ENCODE assay signal across 23 mouse cellular contexts in the genomic region with DNA sequence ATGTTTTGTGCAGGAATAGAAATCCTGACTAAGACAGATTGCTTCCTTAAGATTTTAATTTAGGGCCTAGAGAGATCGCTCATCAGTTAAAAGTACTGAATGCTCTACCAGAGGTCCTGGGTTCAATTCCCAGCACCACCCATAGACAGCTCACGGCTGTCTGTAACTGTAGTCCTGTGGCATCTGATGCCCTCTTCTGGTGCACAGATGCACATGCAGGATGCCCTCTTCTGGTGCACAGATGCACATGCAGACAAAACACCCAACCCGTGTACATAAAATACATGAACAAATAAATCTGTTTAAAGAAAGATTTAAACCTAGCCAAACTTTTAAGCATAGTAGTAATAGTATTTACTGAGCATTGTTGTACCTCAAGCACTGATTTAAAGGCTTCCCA.
DNase-seq lines count a peak whose midpoint lies in the region; ATAC-seq and TF ChIP-seq lines count a peak whose summit lies in the region.
"Had no signal": no experiment of that assay in that cellular context is flagged by ENCODE, and none has a peak within 500 bp of the region (broad histone marks: within the 10 kb centered on the region; RNA-seq: fewer than 3 reads in every experiment).

No protein-coding gene starts in this region.

- H3K4me3 ChIP-seq in kidney, postnatal 0 days (replicated peaks; ENCODE audit: low read depth, low read length) = no peak overlapping the region
- H3K4me3 ChIP-seq in lung, embryonic 14.5 days (ENCODE audit: low read depth, low read length) = no peak overlapping the region
- no peak overlapping the region for H3K4me3 ChIP-seq in small intestine, adult 2 months (ENCODE audit: low read depth, low read length)
- H3K4me3 ChIP-seq: embryonic facial prominence, embryonic 10.5 days; forebrain, embryonic 10.5 days; hindbrain, embryonic 13.5 days; limb, embryonic 10.5 days; liver, embryonic 13.5 days had no signal

- H3K9ac ChIP-seq in kidney, postnatal 0 days (ENCODE audit: low read depth, low read length) = no peak overlapping the region
- no peak overlapping the region for H3K9ac ChIP-seq in lung, embryonic 14.5 days
- H3K9ac ChIP-seq: hindbrain, embryonic 13.5 days; liver, embryonic 13.5 days had no signal

- no peaks in the 10 kb centered on the region for H3K4me1 ChIP-seq in kidney, postnatal 0 days (replicated peaks; ENCODE audit: insufficient read depth, low read length)
- no peaks in the 10 kb centered on the region for H3K4me1 ChIP-seq in lung, embryonic 14.5 days (ENCODE audit: insufficient read depth)
- H3K4me1 ChIP-seq in small intestine, adult 2 months (ENCODE audit: control insufficient read depth, insufficient read depth, insufficient read length, low read length) = no peaks in the 10 kb centered on the region
- H3K4me1 ChIP-seq: embryonic facial prominence, embryonic 10.5 days; forebrain, embryonic 10.5 days; hindbrain, embryonic 13.5 days; limb, embryonic 10.5 days; liver, embryonic 13.5 days had no signal

- DNase-seq in heart, adult 11 months = peak; percentile 48
- DNase-seq in heart, adult 9 months (ENCODE audit: low spot score in 2 of 2) = no peak
- DNase-seq in kidney, postnatal 0 days (ENCODE audit: low spot score) = no peak
- no peak for DNase-seq in kidney, postnatal 25 days
- DNase-seq in lung, embryonic 14.5 days = no peak
- no peak for DNase-seq in lung, postnatal 36 days
- DNase-seq: adrenal gland, adult 2 months; cerebellum, adult 11 months; cerebellum, adult 9-11 months; heart, postnatal 14 days; kidney, adult 9 months; kidney, postnatal 4 days; layer of hippocampus, adult 9-11 months; liver, embryonic 13.5 days had no signal

- WGBS in kidney, postnatal 0 days = 92% methylated on average over 3 of the region's 3 CpGs
- 93% methylated on average over 3 of the region's 3 CpGs for WGBS in lung, embryonic 14.5 days
- WGBS in small intestine, adult 2 months = 97% methylated on average over 3 of the region's 3 CpGs

- peak; percentile 34; the same call in 1 of the 2 replicates for TF ChIP-seq CTCF in kidney, postnatal 0 days (IDR thresholded peaks at IDR 0.05; ENCODE audit: low read depth)
- TF ChIP-seq CTCF in lung, embryonic 14.5 days (IDR thresholded peaks at IDR 0.05; ENCODE audit: low read depth) = peak; percentile 31; the same call in 1 of the 2 replicates
- peak; percentile 23; the same call in 1 of the 2 replicates for TF ChIP-seq CTCF in small intestine, adult 2 months (IDR thresholded peaks at IDR 0.05; ENCODE audit: extremely low read depth, insufficient read length, insufficient replicate concordance, low read depth, low read length)

- no peaks in the 10 kb centered on the region for H3K27me3 ChIP-seq in kidney, postnatal 0 days (ENCODE audit: insufficient read depth, low read length)
- no peaks in the 10 kb centered on the region for H3K27me3 ChIP-seq in lung, embryonic 14.5 days (ENCODE audit: insufficient read depth, low read length)
- no peaks in the 10 kb centered on the region for H3K27me3 ChIP-seq in small intestine, adult 2 months (ENCODE audit: control insufficient read depth, insufficient read depth, low read length)
- H3K27me3 ChIP-seq: hindbrain, embryonic 13.5 days; liver, embryonic 13.5 days had no signal

- H3K4me2 ChIP-seq in kidney, postnatal 0 days (ENCODE audit: low read length) = no peak overlapping the region
- H3K4me2 ChIP-seq in lung, embryonic 14.5 days = no peak overlapping the region
- H3K4me2 ChIP-seq: heart, embryonic 11.5 days; hindbrain, embryonic 13.5 days; liver, embryonic 13.5 days; midbrain, embryonic 11.5 days had no signal

- no peaks in the 10 kb centered on the region for H3K36me3 ChIP-seq in kidney, postnatal 0 days (ENCODE audit: insufficient read depth, low read length)
- no peaks in the 10 kb centered on the region for H3K36me3 ChIP-seq in lung, embryonic 14.5 days (ENCODE audit: insufficient read depth)
- no peaks in the 10 kb centered on the region for H3K36me3 ChIP-seq in small intestine, adult 2 months (ENCODE audit: control insufficient read depth, insufficient read depth, low read length)
- H3K36me3 ChIP-seq: embryonic facial prominence, embryonic 10.5 days; forebrain, embryonic 10.5 days; hindbrain, embryonic 13.5 days; limb, embryonic 10.5 days; liver, embryonic 13.5 days had no signal

- ATAC-seq in kidney, postnatal 0 days (replicated peaks; ENCODE audit: low FRiP score, low read depth) = no peak
- no peak for ATAC-seq in lung, embryonic 14.5 days (ENCODE audit: insufficient read depth)
- ATAC-seq in monocyte, adult 5-6 weeks (replicated peaks; ENCODE audit: insufficient number of reproducible peaks, low FRiP score, low TSS enrichment, poor library complexity, severe bottlenecking) = no peak
- ATAC-seq: inflammation-experienced regulatory T-cells, adult 6 months had no signal

- no peak for TF ChIP-seq POLR2A in small intestine, adult 2 months (IDR thresholded peaks at IDR 0.05; ENCODE audit: low read depth, low read length)

- H3K27ac ChIP-seq in kidney, postnatal 0 days = no peak overlapping the region
- no peak overlapping the region for H3K27ac ChIP-seq in lung, embryonic 14.5 days (ENCODE audit: low read depth)
- no peak overlapping the region for H3K27ac ChIP-seq in small intestine, adult 2 months (ENCODE audit: insufficient read depth, low read depth, low read length)
- H3K27ac ChIP-seq: embryonic facial prominence, embryonic 10.5 days; forebrain, embryonic 10.5 days; hindbrain, embryonic 13.5 days; limb, embryonic 10.5 days; liver, embryonic 13.5 days had no signal

- no peaks in the 10 kb centered on the region for H3K9me3 ChIP-seq in kidney, postnatal 0 days (replicated peaks; ENCODE audit: low read length)
- H3K9me3 ChIP-seq in lung, embryonic 14.5 days (ENCODE audit: low read depth, low read length) = no peaks in the 10 kb centered on the region
- H3K9me3 ChIP-seq: embryonic facial prominence, embryonic 10.5 days; hindbrain, embryonic 13.5 days; limb, embryonic 10.5 days; liver, embryonic 13.5 days had no signal
